Mouse (Mus musculus): Measurements from ENCODE around the gene Ssbp2.

GRCm38 (mm10) chr13:91582212-91582611 lies 122.1 kb downstream of the Ssbp2 start:
- TF ChIP-seq GATA1 (IDR thresholded peaks at IDR 0.05; ENCODE audit: low read length), result no peak
- no peak for TF ChIP-seq TAL1 (IDR thresholded peaks at IDR 0.05; ENCODE audit: low read length)

Measured in erythroblast, embryonic 14.5 days (primary cell).